Mouse (Mus musculus) spleen, adult 2 months (tissue): ENCODE results near the gene H2al1e. TPM values are rescaled to one million over a fixed set of nuclear protein-coding genes. Genes with fewer than 3 reads are reported as not detected.
"Not testable (repeated sequence)": the region's sequence is repeated elsewhere in the genome, so short reads cannot be mapped to it uniquely, and the experiment has no call there.

Experiments used
- DNase-seq, 2 experiments: peaks; one replicate each; pipeline versions ENCODE4 v3.0.0 to v3.0.0-alpha.2; 2012 to 2021; ENCODE audit warnings: low spot score in 2 of 2, low read depth in 1 of 2
- H3K27ac ChIP-seq: fragments of 200-500 bp; 2 replicates; pipeline ENCODE4 v1.5.1; 2012; ENCODE audit warnings: low read length, inconsistent platforms; ENCODE audit not compliant: insufficient read depth
- H3K27me3 ChIP-seq: fragments of 200-500 bp; 2 replicates; pipeline ENCODE4 v1.6.1; 2012; ENCODE audit warnings: mild to moderate bottlenecking, moderate library complexity, low read length, inconsistent platforms; ENCODE audit not compliant: control insufficient read depth, insufficient read depth
- H3K36me3 ChIP-seq: fragments of 200-500 bp; 2 replicates; pipeline ENCODE4 v1.6.1; 2012; ENCODE audit warnings: mild to moderate bottlenecking, low read length, inconsistent platforms; ENCODE audit not compliant: control insufficient read depth, insufficient read depth
- H3K4me1 ChIP-seq: fragments of 200-500 bp; 2 replicates; pipeline ENCODE4 v1.6.1; 2011; ENCODE audit warnings: inconsistent platforms; ENCODE audit not compliant: control insufficient read depth, insufficient read depth, insufficient read length
- H3K4me3 ChIP-seq: fragments of 200-500 bp; 2 replicates; pipeline ENCODE4 v1.5.1; 2011; ENCODE audit warnings: mild to moderate bottlenecking, inconsistent platforms; ENCODE audit not compliant: insufficient read depth, insufficient read length; ENCODE audit errors: extremely low read depth
- CTCF ChIP-seq: fragments of 200-500 bp; IDR thresholded peaks from 2 replicates; pipeline ENCODE4 v1.5.1; 2011; ENCODE audit warnings: mild to moderate bottlenecking, inconsistent platforms; ENCODE audit not compliant: insufficient read depth, insufficient read length, insufficient replicate concordance; ENCODE audit errors: extremely low read depth
- POLR2A ChIP-seq: fragments of 200-500 bp; IDR thresholded peaks from 2 replicates; pipeline ENCODE4 v1.6.1; 2011; ENCODE audit warnings: low read depth, low read length, inconsistent platforms
- WGBS: fragments of 180-500 bp; shearing (Covaris S2); methylation state at CpG from one replicate; pipeline ENCODE4 v1.1.7; 2018; 5-methylcytosine and 5-hydroxymethylcytosine counted together
- polyA plus RNA-seq: library from polyadenylated mRNA; depleted of rRNA; stranded (reverse); fragments of >200 nt; gene quantifications from 2 replicates; pipeline ENCODE4 v1.2.3, GENCODE M21; 2012

The H2al1e gene
- polyA plus RNA-seq, 1 experiment, result not detected

- no peaks in the 10 kb centered on the region for H3K27me3 ChIP-seq
- no peak for DNase-seq
- H3K36me3 ChIP-seq, result no peaks in the 10 kb centered on the region
- WGBS, result 77% methylated on average over 14 of the region's 14 CpGs
- no peaks in the 10 kb centered on the region for H3K4me1 ChIP-seq
- no peak overlapping the region for H3K27ac ChIP-seq
- no peak overlapping the region for H3K4me3 ChIP-seq
- TF ChIP-seq POLR2A, result no peak
- TF ChIP-seq CTCF, result no peak
Observed at GRCm38 (mm10) chrX:11288306-11288882, 23.3 kb upstream of the H2al1e start.

DNA sequence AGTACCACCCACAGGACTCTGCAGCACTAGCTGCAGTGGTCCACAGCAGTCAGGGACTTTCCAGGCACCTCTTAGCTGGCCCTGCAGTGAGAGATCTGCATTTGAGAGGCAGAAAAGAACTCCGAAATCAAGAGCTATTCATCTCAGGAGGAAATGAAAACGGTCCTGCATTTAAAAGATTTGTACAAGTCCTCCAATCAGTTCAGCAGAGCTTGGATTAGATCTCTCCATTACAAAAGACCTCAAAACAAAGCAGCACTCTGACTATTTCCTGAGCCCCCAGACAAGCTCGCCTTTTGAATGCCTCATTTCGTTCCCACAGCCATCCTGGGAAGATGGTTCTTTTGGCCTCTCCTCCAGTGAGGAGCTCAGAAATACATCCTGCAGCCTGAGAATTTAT lies 22.5 kb upstream of the H2al1e start:
- Histone ChIP-seq H3K36me3 (no peaks in the 10 kb centered on the region), H3K4me3 (no peak overlapping the region), H3K4me1 (no peaks in the 10 kb centered on the region), H3K27ac (no peak overlapping the region), H3K27me3 (no peaks in the 10 kb centered on the region)
- TF ChIP-seq CTCF, result no peak
- TF ChIP-seq POLR2A, result no peak
- no peak for DNase-seq
- WGBS, result 65% methylated on average over 4 of the region's 4 CpGs

GRCm38 (mm10) chrX:11298957-11299356 lies 12.8 kb upstream of the H2al1e start, which contains the start of gene H2al1a:
H2al1a (plus strand) TSS chrX:11299257.
- not testable (repeated sequence) for H3K4me1 ChIP-seq, H3K27ac ChIP-seq, DNase-seq, H3K36me3 ChIP-seq, H3K4me3 ChIP-seq, H3K27me3 ChIP-seq
- WGBS, result no CpG with 5 or more reads among the region's 3 CpGs

DNA sequence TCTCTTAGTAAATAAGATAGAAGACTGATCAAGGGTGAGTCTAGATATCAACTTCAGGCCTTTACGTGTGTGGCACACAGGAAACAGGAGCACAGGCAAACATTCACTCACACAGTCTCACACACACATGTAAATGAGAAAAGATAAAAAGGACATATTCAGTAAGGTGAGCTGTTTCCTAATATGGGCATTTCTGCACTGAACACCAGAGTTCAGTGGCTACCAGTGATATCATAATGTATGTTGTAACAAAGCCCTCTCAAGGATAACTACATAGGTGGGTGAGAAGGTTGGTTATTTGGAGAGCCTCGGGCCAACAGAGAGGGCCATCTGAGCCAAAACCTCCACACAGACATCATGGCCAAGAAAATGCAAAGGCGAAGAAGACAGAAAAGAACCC lies 9.6 kb upstream of the H2al1e start, which contains the start of gene H2al1b:
Gene H2al1b (plus strand): TSS at position 301 of the 400 bp plus-strand sequence.
- WGBS, result 81% methylated on average over 1 of the region's 3 CpGs
- not testable (repeated sequence) for H3K4me3 ChIP-seq, H3K36me3 ChIP-seq, H3K4me1 ChIP-seq, H3K27me3 ChIP-seq, DNase-seq, H3K27ac ChIP-seq

- H3K36me3 ChIP-seq, H3K4me1 ChIP-seq, H3K27ac ChIP-seq, DNase-seq, H3K4me3 ChIP-seq, H3K27me3 ChIP-seq: not testable (repeated sequence)
- 91% methylated on average over 2 of the region's 6 CpGs for WGBS
Observed at GRCm38 (mm10) chrX:11305355-11305754, 6.4 kb upstream of the H2al1e start, which contains the start of gene H2al1c. H2al1c (plus strand) TSS chrX:11305655.

DNA sequence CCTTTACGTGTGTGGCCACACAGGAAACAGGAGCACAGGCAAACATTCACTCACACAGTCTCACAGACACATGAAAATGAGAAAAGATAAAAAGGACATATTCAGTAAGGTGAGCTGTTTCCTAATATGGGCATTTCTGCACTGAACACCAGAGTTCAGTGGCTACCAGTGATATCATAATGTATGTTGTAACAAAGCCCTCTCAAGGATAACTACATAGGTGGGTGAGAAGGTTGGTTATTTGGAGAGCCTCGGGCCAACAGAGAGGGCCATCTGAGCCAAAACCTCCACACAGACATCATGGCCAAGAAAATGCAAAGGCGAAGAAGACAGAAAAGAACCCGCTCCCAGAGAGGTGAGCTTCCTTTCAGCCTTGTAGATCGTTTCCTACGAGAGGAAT lies 3.2 kb upstream of the H2al1e start, which contains the start of gene H2al1d:
Gene H2al1d (plus strand): TSS at position 301 of the 400 bp plus-strand sequence.
- not testable (repeated sequence) for H3K4me1 ChIP-seq, H3K27ac ChIP-seq, DNase-seq, H3K4me3 ChIP-seq, H3K27me3 ChIP-seq, H3K36me3 ChIP-seq
- no CpG with 5 or more reads among the region's 6 CpGs for WGBS

- H3K27ac ChIP-seq, H3K36me3 ChIP-seq, H3K27me3 ChIP-seq, H3K4me1 ChIP-seq, DNase-seq, H3K4me3 ChIP-seq: not testable (repeated sequence)
- no CpG with 5 or more reads among the region's 6 CpGs for WGBS
Observed at GRCm38 (mm10) chrX:11314858-11315257, 3.1 kb downstream of the H2al1e start, which contains the start of gene H2al1f. H2al1f (plus strand) TSS chrX:11315158.

- H3K36me3 ChIP-seq, H3K4me1 ChIP-seq, DNase-seq, H3K4me3 ChIP-seq, H3K27me3 ChIP-seq, H3K27ac ChIP-seq: not testable (repeated sequence)
- no CpG with 5 or more reads among the region's 3 CpGs for whole genome bisulfite sequencing
Observed at GRCm38 (mm10) chrX:11317956-11318355, 6.2 kb downstream of the H2al1e start, which contains the start of gene H2al1g. H2al1g (plus strand) TSS chrX:11318256.

- H3K4me3 ChIP-seq, H3K27me3 ChIP-seq, DNase-seq, H3K4me1 ChIP-seq, H3K36me3 ChIP-seq, H3K27ac ChIP-seq: not testable (repeated sequence)
- WGBS, result no CpG with 5 or more reads among the region's 6 CpGs
Observed at GRCm38 (mm10) chrX:11321192-11321591, 9.5 kb downstream of the H2al1e start, which contains the start of gene H2al1h. H2al1h (plus strand) TSS chrX:11321492.

DNA sequence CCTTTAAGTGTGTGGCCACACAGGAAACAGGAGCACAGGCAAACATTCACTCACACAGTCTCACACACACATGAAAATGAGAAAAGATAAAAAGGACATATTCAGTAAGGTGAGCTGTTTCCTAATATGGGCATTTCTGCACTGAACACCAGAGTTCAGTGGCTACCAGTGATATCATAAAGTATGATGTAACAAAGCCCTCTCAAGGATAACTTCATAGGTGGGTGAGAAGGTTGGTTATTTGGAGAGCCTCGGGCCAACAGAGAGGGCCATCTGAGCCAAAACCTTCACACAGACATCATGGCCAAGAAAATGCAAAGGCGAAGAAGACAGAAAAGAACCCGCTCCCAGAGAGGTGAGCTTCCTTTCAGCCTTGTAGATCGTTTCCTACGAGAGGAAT lies 12.6 kb downstream of the H2al1e start, which contains the start of gene H2al1i:
Gene H2al1i (plus strand): TSS at position 301 of the 400 bp plus-strand sequence.
- H3K36me3 ChIP-seq, DNase-seq, H3K4me3 ChIP-seq, H3K27me3 ChIP-seq, H3K27ac ChIP-seq, H3K4me1 ChIP-seq: not testable (repeated sequence)
- no CpG with 5 or more reads among the region's 5 CpGs for WGBS

- H3K36me3 ChIP-seq, DNase-seq, H3K4me1 ChIP-seq, H3K4me3 ChIP-seq, H3K27ac ChIP-seq, H3K27me3 ChIP-seq: not testable (repeated sequence)
- WGBS, result 74% methylated on average over 2 of the region's 2 CpGs
Observed at GRCm38 (mm10) chrX:11327522-11327921, 15.8 kb downstream of the H2al1e start, which contains the start of gene H2al1j. H2al1j (plus strand) TSS chrX:11327822.
